Mouse (Mus musculus) liver, embryonic 11.5 days (tissue): ENCODE measurements around the gene Chpf. TPM values are rescaled to one million over a fixed set of nuclear protein-coding genes. Genes with fewer than 3 reads are reported as not detected.

Source experiments
- ATAC-seq: fragments of 200-750 bp; cut with Nextera tagmentation; replicated peaks from 2 replicates; pipeline ENCODE4 v1.8.0; 2017; ENCODE audit warnings: moderate number of reproducible peaks, mild to moderate bottlenecking, moderate TSS enrichment, moderate library complexity; ENCODE audit not compliant: low FRiP score
- DNase-seq: peaks from one replicate; pipeline ENCODE4 v3.0.0-alpha.2; 2017; ENCODE audit warnings: low spot score
- H3K27ac ChIP-seq: fragments of 300-500 bp; sonication (generic); 2 replicates; pipeline ENCODE4 v1.5.1; 2014; ENCODE audit warnings: mild to moderate bottlenecking, low read depth, low read length, control low read depth
- H3K27me3 ChIP-seq: fragments of 300-500 bp; sonication (generic); replicated peaks from 2 replicates; pipeline ENCODE4 v1.6.1; 2014; ENCODE audit warnings: low read length, mixed read lengths; ENCODE audit not compliant: control insufficient read depth, insufficient read depth
- H3K36me3 ChIP-seq: fragments of 300-500 bp; sonication (generic); 2 replicates; pipeline ENCODE4 v1.6.1; 2014; ENCODE audit warnings: mild to moderate bottlenecking, low read length, moderate library complexity, mixed read lengths; ENCODE audit not compliant: control insufficient read depth, insufficient read depth
- H3K4me1 ChIP-seq: fragments of 300-500 bp; sonication (generic); replicated peaks from 2 replicates; pipeline ENCODE4 v1.6.1; 2014; ENCODE audit warnings: low read length, mixed read lengths; ENCODE audit not compliant: control insufficient read depth, insufficient read depth
- H3K4me2 ChIP-seq: fragments of 300-500 bp; sonication (generic); 2 replicates; pipeline ENCODE4 v1.6.1; 2014; ENCODE audit warnings: mild to moderate bottlenecking, control low read depth, moderate library complexity
- H3K4me3 ChIP-seq: fragments of 300-500 bp; sonication (generic); 2 replicates; pipeline ENCODE4 v1.5.1; 2014; ENCODE audit warnings: low read depth, low read length, control low read depth
- H3K9ac ChIP-seq: fragments of 300-500 bp; sonication (generic); 2 replicates; pipeline ENCODE4 v1.6.1; 2014; ENCODE audit warnings: low read depth, low read length, control low read depth
- H3K9me3 ChIP-seq: fragments of 300-500 bp; sonication (generic); 2 replicates; pipeline ENCODE4 v1.6.1; 2016; ENCODE audit warnings: low read length, inconsistent platforms, mixed read lengths; ENCODE audit not compliant: control insufficient read depth
- WGBS: fragments of 180-500 bp; shearing (Covaris S2); extraction: QIAGEN DNeasy Blood & Tissue Kit; methylation state at CpG from one replicate; pipeline ENCODE4 v1.1.7; 2014; 5-methylcytosine and 5-hydroxymethylcytosine counted together
- polyA plus RNA-seq: library from polyadenylated mRNA; unstranded; fragments of >200 nt; fragmentation: Nextera tagmentation; extraction: Ambion mirVana; gene quantifications from 2 replicates; pipeline ENCODE4 v1.2.1, GENCODE M21; 2014

The Chpf gene
- polyA plus RNA-seq, 1 experiment from 2014 or later: 17.9 TPM

GRCm38 (mm10) chr1:75487405-75488161 is 8.5 kb upstream of the Chpf start:
- WGBS: under 1% methylated on average over 62 of the region's 62 CpGs
- H3K4me1 ChIP-seq: no peaks in the 10 kb centered on the region; the same call in 1 of the 2 replicates
- peaks cover 12% of the 10 kb centered on the region for H3K36me3 ChIP-seq
- ATAC-seq: peak; percentile 62
- no peaks in the 10 kb centered on the region for H3K9me3 ChIP-seq
- H3K4me2 ChIP-seq: peak overlapping the region; percentile 76
- no peak overlapping the region for H3K27ac ChIP-seq
- no peak overlapping the region for H3K9ac ChIP-seq
- H3K27me3 ChIP-seq: peaks cover 84% of the 10 kb centered on the region
- DNase-seq: peak; percentile 79
- H3K4me3 ChIP-seq: peak overlapping the region; percentile 55

DNA sequence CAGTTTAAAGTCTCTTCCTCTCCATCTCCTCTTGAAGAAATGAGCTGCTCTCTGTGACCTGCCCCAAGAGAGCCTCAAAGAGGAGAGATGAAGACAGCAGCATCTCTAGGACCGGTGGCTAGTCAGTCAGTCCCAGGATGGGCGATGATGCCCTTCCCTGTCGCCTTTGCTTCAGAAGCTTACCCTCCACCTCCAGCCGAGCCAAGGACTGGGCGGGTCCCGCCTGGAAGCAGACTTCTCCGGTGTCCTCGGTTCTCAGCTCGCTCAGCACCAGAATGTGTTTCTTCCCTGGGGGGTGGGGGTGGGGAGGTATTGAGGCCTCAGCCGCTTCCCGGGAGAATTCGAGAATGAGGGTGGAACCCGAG is 7.9 kb upstream of the Chpf start:
- Histone ChIP-seq H3K4me2 (peak overlapping the region; percentile 76), H3K4me3 (peak overlapping the region; percentile 55), H3K4me1 (no peaks in the 10 kb centered on the region; the same call in 1 of the 2 replicates), H3K27ac (no peak overlapping the region), H3K27me3 (peaks cover 90% of the 10 kb centered on the region), H3K36me3 (peaks cover 10% of the 10 kb centered on the region), H3K9me3 (no peaks in the 10 kb centered on the region), H3K9ac (no peak overlapping the region)
- 4% methylated on average over 13 of the region's 13 CpGs for WGBS
- no peak for ATAC-seq
- no peak for DNase-seq

DNA sequence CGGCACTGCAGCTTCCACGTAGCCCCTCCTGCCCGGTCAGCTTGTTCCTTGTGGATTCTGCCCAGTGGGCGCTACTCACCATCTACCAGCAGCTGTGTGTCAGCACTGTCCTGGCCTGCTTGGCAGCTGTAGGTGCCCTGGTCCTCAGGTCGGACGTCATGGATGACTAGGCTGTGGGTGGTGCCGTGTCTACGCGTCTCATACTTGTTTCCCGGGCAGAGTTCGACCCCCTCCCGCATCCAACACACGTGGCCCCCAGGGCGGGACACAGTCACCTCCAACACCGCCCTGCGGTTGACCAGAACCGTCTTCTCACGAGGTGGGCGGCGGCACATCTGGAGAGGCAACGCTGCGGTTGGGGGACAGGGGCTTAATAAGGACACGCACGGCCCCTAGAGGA is 7.5 kb upstream of the Chpf start:
- peaks cover 9% of the 10 kb centered on the region; the same call in 1 of the 2 replicates for H3K36me3 ChIP-seq
- no peak overlapping the region; the same call in 1 of the 2 replicates for H3K4me2 ChIP-seq

DNA sequence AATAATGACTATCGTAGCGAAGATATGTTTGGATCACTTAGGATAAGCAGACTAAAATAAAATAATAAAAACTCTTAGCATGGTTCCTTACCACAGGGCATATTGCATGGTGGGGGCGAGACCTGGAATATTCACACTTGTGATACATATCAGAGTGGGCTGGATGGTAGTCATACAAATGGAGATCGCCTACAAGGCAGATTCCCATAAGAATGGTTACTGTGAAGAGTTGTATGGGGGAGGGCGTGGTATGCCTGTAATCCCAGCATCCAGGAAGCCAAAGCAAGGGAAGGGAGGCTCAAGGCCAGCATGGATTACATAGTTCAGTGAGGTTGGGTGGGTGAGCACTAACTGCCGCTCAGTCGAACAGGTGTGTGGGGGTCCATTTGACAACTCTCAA is 1.6 kb upstream of the Chpf start:
- WGBS: 80% methylated on average over 7 of the region's 7 CpGs
- no peak overlapping the region for H3K9ac ChIP-seq
- ATAC-seq (no peak), DNase-seq (no peak)
- peaks cover 75% of the 10 kb centered on the region for H3K27me3 ChIP-seq
- peaks cover 2% of the 10 kb centered on the region; the same call in 1 of the 2 replicates for H3K36me3 ChIP-seq
- H3K4me1 ChIP-seq: peaks cover 14% of the 10 kb centered on the region
- H3K9me3 ChIP-seq: no peaks in the 10 kb centered on the region
- H3K4me3 ChIP-seq: no peak overlapping the region
- H3K27ac ChIP-seq: no peak overlapping the region
- no peak overlapping the region for H3K4me2 ChIP-seq

More for the DNA sequence above, 7.5 kb upstream of the Chpf start:
- no peak for DNase-seq
- Histone ChIP-seq H3K9me3 (no peaks in the 10 kb centered on the region), H3K9ac (no peak overlapping the region), H3K4me3 (peak overlapping the region; percentile 55), H3K4me1 (no peaks in the 10 kb centered on the region; the same call in 1 of the 2 replicates), H3K27me3 (peaks cover 94% of the 10 kb centered on the region), H3K27ac (no peak overlapping the region)
- WGBS: 6% methylated on average over 24 of the region's 24 CpGs
- ATAC-seq: no peak

DNA sequence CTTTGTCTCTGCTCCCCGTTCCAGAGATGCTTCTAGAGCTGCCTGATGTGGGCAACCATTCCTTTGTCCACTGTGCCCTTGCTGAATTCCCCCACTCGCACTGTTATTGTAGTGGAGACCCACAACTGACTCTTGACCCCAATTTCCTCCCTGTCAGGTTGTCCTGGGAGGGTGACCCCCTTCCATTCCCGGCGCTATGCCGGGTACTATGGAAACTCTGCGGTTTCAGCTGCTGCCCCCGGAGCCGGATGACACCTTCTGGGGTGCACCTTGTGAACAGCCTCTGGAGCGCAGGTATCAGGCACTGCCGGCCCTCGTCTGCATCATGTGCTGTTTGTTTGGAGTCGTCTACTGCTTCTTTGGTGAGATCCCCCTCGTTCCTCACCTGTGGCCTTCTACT is 929 bp upstream of the Chpf start:
- Histone ChIP-seq H3K27ac (no peak overlapping the region), H3K4me1 (peaks cover 14% of the 10 kb centered on the region), H3K27me3 (peaks cover 75% of the 10 kb centered on the region), H3K36me3 (peaks cover 9% of the 10 kb centered on the region), H3K4me2 (peak overlapping the region; percentile 95), H3K9me3 (no peaks in the 10 kb centered on the region), H3K9ac (no peak overlapping the region), H3K4me3 (no peak overlapping the region; the same call in 1 of the 2 replicates)
- 24% methylated on average over 13 of the region's 13 CpGs for WGBS
- DNase-seq: no peak
- ATAC-seq: no peak

DNA sequence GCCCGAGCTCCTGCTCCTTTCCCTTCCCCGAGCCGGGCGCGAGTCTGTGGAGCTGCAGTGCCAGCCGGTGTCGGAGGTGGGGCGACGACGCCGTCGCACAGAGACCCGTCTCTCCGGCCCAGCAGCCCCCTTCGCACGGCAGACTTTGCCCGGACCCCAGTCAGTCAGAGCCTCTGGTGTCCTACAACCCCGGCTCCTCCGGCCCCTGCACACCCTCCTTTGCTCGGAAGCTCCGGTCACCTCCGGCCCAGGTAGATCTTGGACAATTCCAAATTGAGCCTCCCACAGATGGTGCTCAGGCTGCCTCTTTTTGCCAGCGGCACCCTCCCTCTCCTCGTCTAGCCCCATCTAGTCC is 505 bp upstream of the Chpf start:
- WGBS: 3% methylated on average over 20 of the region's 24 CpGs
- ATAC-seq (no peak), DNase-seq (no peak)

DNA sequence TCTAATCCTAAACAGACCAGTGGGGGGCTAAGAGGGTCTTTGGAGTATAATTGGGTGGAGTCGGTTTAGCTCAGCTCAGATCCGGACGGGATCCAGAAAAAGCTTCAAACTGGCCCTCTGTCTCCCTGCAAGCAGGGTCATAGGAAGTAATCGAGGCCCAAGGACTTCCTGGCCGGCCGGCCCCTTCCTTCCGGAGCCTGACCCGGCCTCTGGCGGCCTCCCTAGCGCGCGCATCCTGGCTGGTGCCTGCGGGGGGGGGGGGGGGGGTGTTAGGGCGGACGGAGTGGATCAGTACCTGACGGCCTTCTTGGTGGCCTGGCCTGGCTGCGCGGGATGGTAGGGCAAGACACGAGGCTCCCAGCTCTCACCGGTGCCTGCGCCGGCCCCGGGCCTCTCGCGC is 610 bp downstream of the Chpf start:
- peaks cover 14% of the 10 kb centered on the region for H3K4me1 ChIP-seq
- no peak; the same call in none of the 2 replicates for ATAC-seq
- peak overlapping the region; percentile 95 for H3K4me2 ChIP-seq
- peak overlapping the region; percentile 78 for H3K4me3 ChIP-seq
- WGBS: under 1% methylated on average over 16 of the region's 25 CpGs
- H3K9ac ChIP-seq: peak overlapping the region; percentile 74
- H3K27me3 ChIP-seq: peaks cover 63% of the 10 kb centered on the region
- H3K27ac ChIP-seq: peak overlapping the region; percentile 53; the same call in 1 of the 2 replicates
- peaks cover 12% of the 10 kb centered on the region for H3K36me3 ChIP-seq
- H3K9me3 ChIP-seq: no peaks in the 10 kb centered on the region
- DNase-seq: no peak

More for the DNA sequence above, 505 bp upstream of the Chpf start:
- Histone ChIP-seq H3K4me3 (peak overlapping the region; percentile 78), H3K9ac (no peak overlapping the region), H3K27ac (no peak overlapping the region), H3K9me3 (no peaks in the 10 kb centered on the region), H3K27me3 (peaks cover 74% of the 10 kb centered on the region), H3K4me1 (peaks cover 14% of the 10 kb centered on the region), H3K36me3 (peaks cover 12% of the 10 kb centered on the region), H3K4me2 (peak overlapping the region; percentile 95)

DNA sequence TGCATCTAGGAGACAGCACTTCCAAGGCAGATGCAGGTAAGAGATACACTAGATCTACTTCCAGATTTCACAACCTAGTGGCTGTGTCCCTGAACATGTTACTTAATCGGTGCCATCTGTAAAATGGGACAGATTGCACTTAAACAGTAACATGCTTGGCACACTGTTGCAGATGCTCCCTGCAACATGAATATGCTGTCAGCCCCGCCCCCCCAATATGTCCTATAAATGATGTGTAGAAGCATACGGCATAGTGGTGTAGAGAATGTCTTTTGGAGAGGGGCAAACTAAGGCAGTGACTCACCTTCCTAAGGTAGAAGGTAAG is 1.2 kb downstream of the Chpf start:
- Histone ChIP-seq H3K4me3 (peak overlapping the region; percentile 78), H3K9ac (no peak overlapping the region), H3K4me2 (peak overlapping the region; percentile 95), H3K36me3 (peaks cover 12% of the 10 kb centered on the region), H3K4me1 (peaks cover 14% of the 10 kb centered on the region), H3K27ac (no peak overlapping the region), H3K27me3 (peaks cover 57% of the 10 kb centered on the region), H3K9me3 (no peaks in the 10 kb centered on the region)
- no peak for DNase-seq
- 44% methylated on average over 3 of the region's 3 CpGs for WGBS
- ATAC-seq: no peak
